Mouse (Mus musculus) c-Kit-positive CD71-positive TER-119-positive erythroid progenitor cells, embryonic 14.5 days (primary cell): ENCODE data around the gene Wipf2.
A peak's percentile ranks its signal among the peaks of the same experiment; 100 is the strongest.

Experiments used
- DNase-seq: peaks from one replicate; pipeline ENCODE4 v3.0.0-alpha.2; 2013; ENCODE audit warnings: low spot score

Gene Wipf2

DNA sequence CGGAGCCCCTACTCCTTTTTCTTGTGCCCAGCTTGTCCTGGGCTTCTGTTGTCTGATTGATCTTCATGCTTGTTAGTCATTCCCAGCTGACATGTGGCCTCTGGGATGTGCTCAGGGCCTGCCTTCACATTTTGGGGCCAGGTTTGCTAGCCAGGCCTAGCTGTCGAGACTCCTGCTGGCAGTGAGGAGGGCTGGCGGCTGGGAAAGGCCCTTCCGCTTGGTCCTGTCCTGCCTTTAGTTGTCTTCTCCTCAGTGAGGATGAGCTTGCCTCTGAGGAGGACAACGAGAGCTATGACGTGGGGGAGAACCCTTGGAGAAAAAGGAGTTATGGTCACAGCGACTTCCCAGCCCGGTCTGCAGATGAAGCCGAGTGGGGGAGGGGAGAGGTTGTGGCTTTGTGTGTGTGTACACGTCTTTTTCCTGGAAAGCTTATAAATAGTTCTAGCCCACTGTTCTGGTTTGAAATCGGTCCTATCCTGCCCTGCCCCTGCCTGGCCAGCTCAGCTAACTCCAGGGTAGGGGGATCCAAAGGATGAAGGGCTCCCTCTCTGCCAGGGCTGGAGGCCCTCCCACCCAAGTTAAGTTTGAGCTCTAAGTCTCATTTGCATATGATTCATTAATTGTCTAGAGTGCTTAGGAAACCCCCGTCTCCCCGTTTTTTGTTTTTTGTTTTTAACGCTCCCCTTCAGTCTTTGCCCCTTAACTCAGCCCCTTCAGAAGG, 80.5 kb downstream of the Wipf2 start:
- DNase-seq = no peak

DNA sequence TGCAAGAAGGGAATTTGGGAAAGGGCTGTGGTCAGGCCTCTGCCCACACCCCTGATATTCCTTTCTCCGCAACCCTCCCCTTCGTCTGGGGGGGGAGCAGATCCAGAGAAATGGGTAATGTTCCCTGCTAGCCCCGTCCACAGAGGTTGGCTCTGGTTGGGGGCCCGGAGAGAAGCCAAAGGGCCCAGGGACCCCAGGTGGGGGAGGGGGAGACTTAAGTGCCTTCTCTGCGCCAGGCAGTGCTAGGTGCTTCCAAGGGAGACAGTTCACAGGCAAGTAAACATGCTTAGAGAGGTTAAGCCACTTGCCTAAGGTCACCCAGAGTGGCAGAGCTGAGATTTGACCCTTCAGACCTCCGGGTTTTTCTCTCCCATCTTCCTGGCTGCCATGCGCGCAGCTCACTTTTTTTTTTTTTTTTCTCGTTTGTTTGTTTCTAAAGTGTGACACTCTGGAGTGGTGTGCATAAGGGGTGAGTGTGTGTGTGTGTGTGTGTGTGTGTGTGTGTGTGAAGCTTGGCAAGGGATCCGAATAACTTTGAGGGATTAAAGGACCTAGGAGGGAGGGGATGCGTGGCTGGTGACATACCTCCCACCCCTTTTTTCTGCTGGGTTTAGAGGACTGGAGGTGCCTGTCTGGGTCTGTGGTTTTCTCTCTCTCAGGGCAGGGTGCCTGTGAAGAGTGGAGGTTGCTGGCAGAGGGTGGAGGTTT, 81.6 kb downstream of the Wipf2 start:
- no peak for DNase-seq

DNA sequence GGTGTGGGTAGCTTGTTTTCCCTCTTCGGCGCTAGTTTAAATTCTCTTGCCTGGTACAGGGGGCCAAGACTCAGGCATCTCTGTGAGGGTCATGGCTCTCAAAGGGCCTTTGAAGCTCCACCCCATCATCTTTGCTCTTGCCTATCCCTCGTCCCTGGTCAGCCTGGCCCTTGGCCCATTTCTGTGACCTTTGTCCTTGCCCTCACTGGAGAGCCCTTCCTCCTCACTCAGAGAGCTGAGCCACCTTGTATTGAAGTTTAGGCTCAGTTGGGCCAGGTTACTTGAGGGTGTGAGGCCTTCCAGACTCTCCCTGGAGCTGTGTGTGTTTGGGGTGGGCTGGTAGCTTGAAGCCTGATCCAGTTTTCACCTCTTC, 82.2 kb downstream of the Wipf2 start:
- DNase-seq = no peak

DNA sequence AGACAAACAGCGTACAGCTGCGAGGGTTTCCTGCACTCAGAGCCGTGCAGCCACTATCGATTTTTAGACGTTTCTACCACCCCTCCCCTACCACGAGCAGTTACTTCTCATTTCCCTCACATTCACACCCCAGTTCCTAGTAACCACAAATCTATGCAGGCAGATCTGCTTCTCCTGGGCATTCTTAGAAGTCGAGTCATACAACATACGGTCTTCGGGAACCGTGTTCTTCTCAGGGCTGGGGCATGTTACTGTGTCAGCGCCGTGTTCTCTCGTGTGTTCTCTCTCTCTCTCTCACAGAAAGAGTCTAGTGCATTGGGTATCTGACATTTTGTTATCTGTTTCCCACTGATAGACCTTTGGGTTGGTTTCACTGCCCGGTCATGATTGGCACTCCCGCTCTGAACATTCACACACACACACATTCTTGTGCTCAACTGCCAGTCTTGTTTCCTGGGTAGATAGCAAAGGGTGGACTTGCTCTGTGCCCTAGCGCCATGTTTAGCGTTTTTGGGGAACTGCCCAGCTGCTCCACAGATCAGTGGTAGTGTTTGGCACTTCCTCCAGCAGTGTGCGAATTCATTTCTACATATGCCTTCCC, 84.6 kb downstream of the Wipf2 start:
- DNase-seq = peak; percentile 48

DNA sequence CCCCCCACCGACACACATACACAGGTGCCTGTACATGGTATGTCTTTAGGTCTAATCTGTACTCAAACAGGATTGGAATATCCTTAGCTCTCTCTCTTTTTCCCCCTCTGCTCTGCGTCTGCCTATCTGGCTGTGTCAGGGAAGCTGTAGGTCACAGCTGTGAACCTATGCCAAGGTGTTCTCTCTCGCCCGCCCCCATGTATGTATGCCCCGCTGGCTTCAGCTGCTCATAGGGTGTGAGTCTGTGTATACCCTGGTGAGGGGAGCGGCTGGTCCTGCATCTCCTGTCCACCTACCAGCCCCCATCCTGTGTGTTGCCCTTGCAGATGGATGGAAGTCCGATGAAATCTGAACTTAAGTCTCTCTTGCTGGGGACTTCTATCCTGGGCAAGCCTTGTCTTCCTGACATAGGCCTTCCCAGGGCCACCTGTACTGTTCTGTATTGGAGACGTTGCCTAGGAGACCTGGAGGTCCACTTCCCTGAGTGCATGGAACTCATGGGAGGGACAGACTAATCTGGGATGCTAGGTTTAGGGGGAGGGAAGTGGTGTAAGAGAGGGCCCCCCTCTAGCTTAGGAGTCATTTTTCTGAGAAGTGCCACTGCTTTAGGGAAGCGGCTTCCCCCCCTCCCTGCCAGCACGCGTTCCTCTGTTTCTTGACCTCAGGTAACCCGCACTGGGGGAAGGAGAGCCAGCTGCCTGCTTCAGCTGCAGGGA, 86.0 kb downstream of the Wipf2 start:
- no peak for DNase-seq

GRCm38 (mm10) chr11:98949958-98950460, 86.6 kb downstream of the Wipf2 start:
- DNase-seq = no peak

DNA sequence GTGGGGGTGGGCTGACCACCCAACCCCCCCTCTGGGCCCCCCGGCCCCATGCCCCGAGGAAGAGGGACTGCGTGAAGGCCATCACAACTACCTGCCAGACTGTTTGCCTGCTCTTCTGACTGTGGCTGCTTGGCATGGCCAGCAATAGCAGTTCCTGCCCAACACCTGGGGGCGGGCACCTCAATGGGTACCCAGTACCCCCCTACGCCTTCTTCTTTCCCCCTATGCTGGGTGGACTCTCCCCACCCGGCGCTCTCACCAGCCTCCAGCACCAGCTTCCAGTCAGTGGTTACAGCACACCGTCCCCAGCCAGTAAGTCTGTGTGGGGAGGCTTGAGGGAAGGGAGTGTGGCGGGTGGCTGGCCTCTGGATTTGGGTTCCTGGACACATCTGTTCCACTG, 87.0 kb downstream of the Wipf2 start:
- no peak for DNase-seq

- DNase-seq = no peak
Observed at GRCm38 (mm10) chr11:98951026-98951906, 87.8 kb downstream of the Wipf2 start.

GRCm38 (mm10) chr11:98952111-98952510, 88.7 kb downstream of the Wipf2 start:
- no peak for DNase-seq

DNA sequence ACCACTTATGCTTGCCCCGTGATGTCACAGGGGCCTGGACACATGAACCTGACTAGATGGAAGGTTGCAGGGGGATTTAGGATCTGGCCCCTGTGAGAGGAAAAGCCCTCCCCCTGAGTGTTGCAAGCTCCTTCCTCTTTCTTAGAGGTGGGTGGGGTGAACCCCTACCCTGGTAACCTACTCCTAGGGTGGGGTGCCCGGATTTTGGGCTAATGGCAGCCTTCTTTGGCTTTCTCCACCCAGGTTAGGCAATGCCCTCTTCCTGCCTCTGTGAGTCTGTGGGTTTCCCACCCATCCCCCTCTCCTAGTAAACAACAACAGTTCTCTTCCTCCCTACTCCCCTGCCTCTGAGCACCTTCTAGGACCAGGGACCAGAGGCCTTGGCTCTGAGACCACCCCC, 89.3 kb downstream of the Wipf2 start:
- no peak for DNase-seq

DNA sequence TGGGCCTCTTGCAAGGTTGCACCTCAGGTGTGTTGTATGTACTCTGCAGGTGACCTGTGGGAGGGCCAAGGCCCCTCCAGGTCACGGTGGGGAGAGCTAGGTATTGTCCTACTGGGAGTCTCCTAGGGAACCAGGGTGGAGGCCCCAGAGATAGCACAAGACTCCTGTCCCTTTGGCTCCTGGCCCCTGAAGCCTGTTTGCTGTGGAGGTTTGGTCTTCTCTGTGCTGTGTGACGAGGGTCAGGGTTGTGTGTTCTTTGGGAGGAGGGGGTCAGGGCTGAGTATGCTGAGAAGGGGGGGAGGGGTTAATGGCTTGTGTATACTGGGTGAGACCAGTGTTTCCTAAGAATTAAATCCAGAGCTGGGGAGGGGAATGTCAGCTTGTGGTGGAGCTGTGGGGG, 89.9 kb downstream of the Wipf2 start:
- no peak for DNase-seq

- DNase-seq = no peak
Observed at GRCm38 (mm10) chr11:98953835-98954320, 90.4 kb downstream of the Wipf2 start.

DNA sequence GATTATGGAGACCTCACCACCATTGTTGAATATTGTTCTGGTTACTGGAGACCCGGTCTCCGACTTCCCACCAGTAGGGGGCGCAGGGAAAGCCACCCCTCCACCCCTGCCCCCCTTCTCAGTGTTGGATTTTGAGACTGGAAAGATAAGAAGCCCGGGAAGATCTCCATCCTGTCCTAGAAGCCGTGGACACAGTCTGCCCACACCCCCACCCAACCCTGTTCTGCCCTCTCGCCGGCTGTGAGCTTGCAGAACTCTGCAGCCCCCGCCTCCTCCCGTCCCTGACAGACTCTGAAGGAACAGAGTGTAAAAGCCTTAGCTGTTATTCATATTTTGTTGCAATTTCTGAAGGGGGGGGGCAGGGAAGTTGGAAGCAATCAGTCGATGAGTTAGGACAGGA, 90.9 kb downstream of the Wipf2 start:
- DNase-seq = no peak
